Mouse (Mus musculus) gastrocnemius, postnatal 10 days (tissue): ENCODE data around the gene Ppp1r11. TPM values are rescaled to one million over a fixed set of nuclear protein-coding genes. Genes with fewer than 3 reads are reported as not detected.
"Not testable (repeated sequence)": the region's sequence is repeated elsewhere in the genome, so short reads cannot be mapped to it uniquely, and the experiment has no call there.

ENCODE experiments used
- DNase-seq: peaks from one replicate; pipeline ENCODE4 v3.0.0; 2021; ENCODE audit warnings: mixed read lengths
- long read RNA-seq, 2 experiments: library from polyadenylated mRNA; stranded (forward); transcript quantifications; one replicate each; pipeline ENCODE4 v2.0.0; 2021
- total RNA-seq, 2 experiments: library from RNA; stranded (reverse); gene quantifications; 2 replicates each; pipeline ENCODE4 v1.2.3; 2021

Ppp1r11 gene
- 10 to 100 TPM; 62.6 to 63.5 TPM for total RNA-seq
- long read RNA-seq, experiment 1, transcript Ppp1r11-201 (3 exons, 1,599 nt): major isoform, 32 of 32 reads
- long read RNA-seq, experiment 1, partial matches to known transcripts: 0 of 32 reads
- long read RNA-seq, experiment 1, other reads (novel, unspliced or antisense): 0 of 32 reads
- long read RNA-seq, experiment 2, transcript Ppp1r11-201 (3 exons, 1,599 nt): major isoform, 30 of 31 reads
- long read RNA-seq, experiment 2, partial matches to known transcripts: 1 of 31 reads
- long read RNA-seq, experiment 2, other reads (novel, unspliced or antisense): 0 of 31 reads

DNA sequence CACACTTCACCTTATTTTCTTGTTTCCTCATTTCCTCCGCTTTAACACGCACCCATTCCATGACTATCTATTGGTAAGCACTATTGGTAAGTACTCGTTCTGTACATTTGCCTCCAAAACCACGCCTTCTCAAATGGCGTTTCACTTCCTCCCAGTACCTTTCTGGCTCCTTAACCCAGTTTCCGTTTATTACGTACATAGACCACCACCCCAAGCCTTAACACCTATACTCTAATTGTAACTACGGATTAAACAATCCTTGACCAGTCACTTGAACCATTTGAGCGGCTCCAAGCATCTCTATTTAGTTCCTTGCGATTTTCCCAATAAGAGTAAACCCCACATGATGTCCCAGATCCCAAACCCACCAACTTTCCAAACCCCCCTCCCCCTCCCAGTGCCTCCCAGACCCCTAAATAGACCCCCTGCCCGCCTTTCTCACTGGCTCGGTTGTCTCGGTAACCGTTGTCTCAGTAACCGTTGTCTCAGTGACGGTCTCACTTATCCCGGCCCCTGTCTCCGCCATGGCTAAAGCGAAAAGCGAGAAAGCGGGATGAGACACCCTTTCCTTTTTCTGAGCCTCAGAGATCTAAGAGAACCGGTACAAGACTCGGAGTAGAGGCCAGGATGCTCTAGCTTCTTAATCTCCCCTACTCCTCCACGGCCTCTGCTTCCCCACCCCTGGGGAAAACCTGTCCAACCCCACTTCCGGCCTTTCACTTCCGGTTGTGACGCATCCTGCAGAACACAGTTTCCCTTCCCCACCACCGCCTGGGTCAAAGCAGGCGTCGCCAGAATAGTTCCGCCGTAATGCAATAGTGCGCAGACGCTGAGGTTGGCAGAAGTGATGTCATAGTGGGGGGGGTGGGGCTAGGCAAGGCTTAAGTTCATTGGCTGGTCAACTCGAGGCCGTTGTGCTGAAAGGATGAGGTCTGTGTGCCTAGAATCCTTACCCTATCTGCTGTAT is at the start of gene Ppp1r11:
Gene Ppp1r11 (minus strand): TSS at position 761 of the 967 bp plus-strand sequence.
- DNase-seq: peak; percentile 88

DNA sequence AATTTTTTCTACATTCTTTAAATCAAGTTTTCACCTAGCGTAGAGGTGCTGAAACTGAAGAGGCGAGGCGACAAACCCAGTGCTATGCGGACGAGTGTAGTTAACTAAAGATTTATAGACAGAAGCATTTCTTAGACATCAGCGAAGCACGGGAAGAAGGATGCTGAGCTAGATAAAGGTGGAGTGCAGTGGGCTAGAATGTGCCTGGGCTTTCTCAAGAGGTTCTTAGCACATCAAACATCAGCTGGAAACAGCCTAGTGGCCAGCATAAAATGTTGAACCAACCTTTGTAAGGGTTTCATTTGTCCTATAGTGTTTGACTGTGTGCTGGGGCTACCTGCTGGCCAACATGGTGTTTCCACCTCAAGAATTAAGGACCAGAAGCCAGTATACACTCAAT is 49.3 kb upstream of the Ppp1r11 start, which contains the start of gene Zfp57:
Gene Zfp57 (plus strand): TSS at position 301 of the 400 bp plus-strand sequence.
- DNase-seq: no peak

GRCm38 (mm10) chr17:36998477-36998876 is 46.9 kb upstream of the Ppp1r11 start:
- no peak for DNase-seq

- DNase-seq: peak; percentile 84
Measured at GRCm38 (mm10) chr17:36997033-36997735, 45.6 kb upstream of the Ppp1r11 start.

DNA sequence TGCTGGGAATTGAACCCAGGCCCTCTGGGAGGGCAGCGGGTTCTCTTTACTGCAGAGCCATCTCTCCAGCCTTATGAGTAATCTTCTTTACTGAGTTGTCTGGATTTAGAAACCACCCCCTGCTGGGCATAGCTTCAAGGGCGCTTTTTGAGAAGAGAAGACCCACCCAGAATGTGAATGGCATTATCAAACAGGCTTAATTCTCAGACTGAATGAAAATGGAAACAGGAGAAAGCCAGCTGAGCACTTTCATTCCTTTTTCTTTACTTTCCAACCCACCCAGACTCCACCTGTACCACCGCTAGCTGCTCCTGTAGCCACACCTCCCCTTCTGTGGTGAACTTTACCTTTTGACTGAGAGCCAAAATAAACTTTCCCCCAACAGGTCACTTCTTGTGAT is 43.9 kb upstream of the Ppp1r11 start:
- DNase-seq: no peak

- DNase-seq: no peak
Measured at GRCm38 (mm10) chr17:36994528-36994927, 43.0 kb upstream of the Ppp1r11 start.

- DNase-seq: no peak
Measured at GRCm38 (mm10) chr17:36993770-36994325, 42.3 kb upstream of the Ppp1r11 start.

- no peak for DNase-seq
Measured at GRCm38 (mm10) chr17:36992336-36993104, 41.0 kb upstream of the Ppp1r11 start.

- not testable (repeated sequence) for DNase-seq
Measured at GRCm38 (mm10) chr17:36990630-36991029, 39.1 kb upstream of the Ppp1r11 start.

- no peak for DNase-seq
Measured at GRCm38 (mm10) chr17:36989437-36989836, 37.9 kb upstream of the Ppp1r11 start, which contains the start of gene H2-M5. Gene H2-M5, minus strand, starts transcription at chr17:36989537.

GRCm38 (mm10) chr17:36988475-36988874 is 36.9 kb upstream of the Ppp1r11 start:
- DNase-seq: no peak

DNA sequence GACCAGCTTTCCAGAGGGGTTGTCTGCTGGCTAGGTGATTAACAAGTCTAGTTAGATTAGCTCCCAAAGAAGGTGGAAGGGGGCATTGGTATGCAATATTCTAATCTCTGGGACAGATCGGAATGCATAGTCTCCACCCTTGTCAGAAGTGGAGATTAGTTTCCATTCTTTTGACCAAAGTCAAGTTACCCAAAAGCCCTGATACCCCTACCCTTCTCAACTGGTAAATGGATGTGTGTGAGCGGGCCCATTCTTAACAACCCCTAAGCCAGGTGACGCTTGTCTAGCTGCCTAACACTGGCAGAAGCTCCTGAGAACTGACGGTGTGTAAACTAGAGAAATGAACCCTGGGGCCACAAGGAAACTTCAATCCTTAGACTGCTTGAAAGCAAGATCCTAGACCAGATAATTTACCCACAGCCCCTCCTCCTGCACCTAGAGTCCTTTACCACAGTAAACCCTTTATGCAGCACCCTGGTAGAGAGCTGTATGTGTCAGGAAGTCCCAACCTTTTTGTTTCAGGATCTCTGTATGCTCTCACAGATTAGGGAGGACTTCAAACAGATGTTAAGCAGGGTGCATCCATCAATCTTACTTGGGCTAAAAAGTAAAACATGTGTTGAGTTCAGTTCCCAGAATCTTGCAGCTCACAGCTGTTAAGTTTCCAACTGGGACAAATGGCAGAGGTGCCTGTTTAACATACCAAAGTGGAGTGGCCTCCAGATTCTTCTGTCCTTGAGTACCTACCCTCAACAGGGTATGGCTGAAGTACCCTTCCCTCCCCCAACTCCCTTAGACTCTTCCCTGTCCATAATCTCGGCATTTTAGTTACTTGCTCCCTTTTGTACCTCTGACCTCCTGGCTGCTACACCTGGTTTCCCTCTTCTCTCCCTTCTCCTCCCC is 31.0 kb upstream of the Ppp1r11 start:
- DNase-seq: no peak

- DNase-seq: no peak
Measured at GRCm38 (mm10) chr17:36981845-36982244, 30.3 kb upstream of the Ppp1r11 start.

- peak; percentile 10 for DNase-seq
Measured at GRCm38 (mm10) chr17:36981221-36981813, 29.8 kb upstream of the Ppp1r11 start, which contains the start of gene 2410137M14Rik. Gene 2410137M14Rik, minus strand, starts transcription at chr17:36981237.

DNA sequence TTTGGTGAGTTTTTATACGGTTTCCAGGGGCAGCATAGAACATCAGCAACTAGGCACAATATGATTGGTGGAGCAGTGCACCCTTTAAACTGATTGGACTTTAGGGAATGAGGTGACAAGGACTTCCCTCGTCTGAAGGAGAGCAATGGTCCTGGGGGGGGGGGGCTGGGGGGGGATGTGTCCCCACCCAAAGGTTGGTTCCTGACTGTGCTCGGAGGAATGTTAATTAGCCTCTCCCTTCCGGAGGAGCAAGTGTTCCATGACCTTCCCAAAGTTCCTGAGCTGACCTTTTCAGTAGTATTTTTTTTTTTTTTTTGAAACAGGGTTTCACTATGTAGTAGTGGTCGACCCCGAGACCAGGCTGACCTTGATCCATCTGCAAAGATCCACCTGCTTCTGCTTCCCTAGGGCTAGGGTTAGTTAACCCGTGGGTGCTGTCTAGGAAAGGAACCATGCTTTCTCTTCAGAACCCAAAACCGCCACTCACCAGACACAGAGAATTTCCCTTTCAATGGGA is 21.8 kb upstream of the Ppp1r11 start:
- no peak for DNase-seq

- no peak for DNase-seq
Measured at GRCm38 (mm10) chr17:36972791-36973190, 21.2 kb upstream of the Ppp1r11 start.

DNA sequence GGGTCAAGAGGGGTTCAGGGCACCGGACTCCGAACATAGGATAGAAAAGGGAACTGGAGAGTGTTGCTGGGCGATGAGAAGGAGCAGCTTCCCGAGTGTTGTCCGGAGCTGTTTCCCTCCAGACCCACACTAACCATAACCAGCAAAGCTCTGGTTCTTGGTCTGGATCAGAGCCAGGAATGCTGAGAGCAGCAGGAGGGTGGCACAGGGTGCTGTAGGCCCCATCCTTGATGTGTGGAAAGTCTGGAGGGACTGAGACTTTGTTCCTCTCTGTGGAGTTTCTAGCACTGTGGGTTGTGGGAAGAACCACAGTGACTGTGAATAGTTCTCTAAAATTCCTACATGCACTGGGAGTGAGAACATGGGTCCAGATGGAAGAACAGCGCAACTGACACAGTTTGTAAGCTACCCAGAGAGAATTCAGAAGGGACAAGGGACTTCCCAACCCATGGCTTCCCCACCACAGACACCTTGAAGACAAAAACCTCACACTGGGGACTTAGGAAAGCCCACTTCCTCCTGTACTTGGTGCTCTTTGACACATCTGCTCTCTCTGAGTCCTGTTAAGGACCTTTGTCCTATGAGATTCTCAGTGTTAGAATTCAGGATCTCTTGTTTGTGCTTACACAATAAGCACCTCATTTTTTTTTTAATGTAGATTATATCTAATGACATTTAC is 19.8 kb upstream of the Ppp1r11 start:
- no peak for DNase-seq

GRCm38 (mm10) chr17:36970316-36970890 is 18.9 kb upstream of the Ppp1r11 start:
- DNase-seq: no peak
